Mouse (Mus musculus) liver, adult 2 months (tissue): ENCODE measurements around the gene Pam16. TPM values are rescaled to one million over a fixed set of nuclear protein-coding genes. Genes with fewer than 3 reads are reported as not detected.

ENCODE experiments used
- DNase-seq: peaks from one replicate; pipeline ENCODE4 v3.0.0-alpha.2; 2011; ENCODE audit warnings: low read depth, low spot score; ENCODE audit errors: extremely low read depth
- H3K27ac ChIP-seq: fragments of 200-500 bp; replicated peaks from 2 replicates; pipeline ENCODE4 v1.5.1; 2012; ENCODE audit warnings: low read depth, mild to moderate bottlenecking, control low read depth, inconsistent platforms, low read length; ENCODE audit not compliant: insufficient read depth
- H3K27me3 ChIP-seq: fragments of 200-500 bp; 2 replicates; pipeline ENCODE4 v1.6.1; 2012; ENCODE audit warnings: mild to moderate bottlenecking, moderate library complexity, low read length, inconsistent platforms; ENCODE audit not compliant: control insufficient read depth, insufficient read depth
- H3K36me3 ChIP-seq: fragments of 200-500 bp; 2 replicates; pipeline ENCODE4 v1.6.1; 2012; ENCODE audit warnings: low read length, inconsistent platforms; ENCODE audit not compliant: control insufficient read depth, insufficient read depth
- H3K4me1 ChIP-seq: fragments of 200-500 bp; 2 replicates; pipeline ENCODE4 v1.6.1; 2011; ENCODE audit warnings: low read length; ENCODE audit not compliant: control insufficient read depth, insufficient read depth
- H3K4me3 ChIP-seq: fragments of 200-500 bp; 2 replicates; pipeline ENCODE4 v1.5.1; 2011; ENCODE audit warnings: low read depth, mild to moderate bottlenecking, control low read depth, low read length, moderate library complexity; ENCODE audit not compliant: insufficient read depth
- H3K79me2 ChIP-seq: fragments of 200-500 bp; 2 replicates; pipeline ENCODE4 v1.6.1; 2012; ENCODE audit warnings: inconsistent platforms, mild to moderate bottlenecking, low read length, moderate library complexity; ENCODE audit not compliant: control insufficient read depth, insufficient read depth
- H3K9ac ChIP-seq: fragments of 200-500 bp; 2 replicates; pipeline ENCODE4 v1.6.1; 2012; ENCODE audit warnings: low read depth, mild to moderate bottlenecking, control low read depth, inconsistent platforms, low read length
- CTCF ChIP-seq: fragments of 200-500 bp; IDR thresholded peaks from 2 replicates; pipeline ENCODE4 v1.5.1; 2011; ENCODE audit warnings: low read depth, low read length, control low read depth
- POLR2A ChIP-seq: fragments of 200-500 bp; IDR thresholded peaks from 2 replicates; pipeline ENCODE4 v1.6.1; 2011; ENCODE audit warnings: low read length, control low read depth; ENCODE audit not compliant: insufficient read depth; ENCODE audit errors: extremely low read depth
- WGBS: fragments of 180-500 bp; shearing (Covaris S2); methylation state at CpG from one replicate; pipeline ENCODE4 v1.1.7; 2018; 5-methylcytosine and 5-hydroxymethylcytosine counted together
- polyA plus RNA-seq: library from polyadenylated mRNA; depleted of rRNA; stranded (reverse); fragments of >200 nt; gene quantifications from 2 replicates; pipeline ENCODE4 v1.2.3, GENCODE M21; 2012
- total RNA-seq: library from RNA; depleted of rRNA; stranded (reverse); fragments of >200 nt; gene quantifications from 2 replicates; pipeline ENCODE4 v1.2.3, GENCODE M21; 2014

The Pam16 gene
- total and polyA plus RNA-seq, 2 experiments: 10.8 to 41.7 TPM

DNA sequence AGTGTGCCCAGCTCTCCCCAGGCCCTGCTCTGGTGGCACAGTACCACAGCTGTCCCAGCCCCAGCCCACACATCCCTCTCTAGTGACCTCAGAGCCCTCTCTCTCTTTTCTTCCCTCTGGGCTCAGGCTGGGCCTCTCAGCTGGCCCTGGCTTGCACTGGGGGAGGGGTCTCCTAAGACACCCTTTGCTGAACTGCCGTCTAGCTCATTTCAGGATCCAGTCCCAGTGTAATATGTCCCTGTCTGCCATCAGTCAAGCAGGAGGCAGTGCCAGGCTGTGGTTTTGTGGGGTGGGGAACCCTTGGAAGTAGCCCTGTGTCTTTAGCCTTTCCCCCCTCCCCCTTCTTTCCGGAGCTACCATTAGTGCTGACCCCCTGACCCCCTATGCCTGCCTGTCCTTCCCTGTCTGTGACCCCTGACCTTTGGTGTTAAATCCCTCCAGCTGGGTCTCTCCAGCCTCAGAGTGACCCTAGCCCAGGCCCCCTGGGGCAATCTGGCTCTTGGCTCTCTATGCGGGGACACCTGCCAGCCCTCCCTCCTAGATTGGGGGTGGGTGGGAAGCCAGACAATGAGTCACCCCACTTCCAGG lies 28.6 kb downstream of the Pam16 start:
- H3K27ac ChIP-seq: no peak overlapping the region
- no peak for DNase-seq
- TF ChIP-seq POLR2A (no peak), CTCF (no peak)
- H3K27me3 ChIP-seq: 0 out of 2 replicates have a peak, but pooled peaks cover 5% of the 10 kb centered on the region
- WGBS: 61% methylated on average over 3 of the region's 3 CpGs
- no peak overlapping the region for H3K9ac ChIP-seq
- no peaks in the 10 kb centered on the region for H3K79me2 ChIP-seq
- H3K4me3 ChIP-seq: peak overlapping the region; percentile 37; the same call in 1 of the 2 replicates
- peaks cover 5% of the 10 kb centered on the region for H3K4me1 ChIP-seq
- no peaks in the 10 kb centered on the region for H3K36me3 ChIP-seq

GRCm38 (mm10) chr16:4595527-4595963 lies 29.2 kb downstream of the Pam16 start:
- no peak for DNase-seq
- H3K36me3 ChIP-seq: no peaks in the 10 kb centered on the region
- peak overlapping the region; percentile 37; the same call in 1 of the 2 replicates for H3K4me3 ChIP-seq
- 0 out of 2 replicates have a peak, but pooled peaks cover 5% of the 10 kb centered on the region for H3K27me3 ChIP-seq
- no peak overlapping the region for H3K9ac ChIP-seq
- TF ChIP-seq CTCF (no peak), POLR2A (no peak)
- H3K27ac ChIP-seq: no peak overlapping the region
- peaks cover 5% of the 10 kb centered on the region for H3K4me1 ChIP-seq
- H3K79me2 ChIP-seq: no peaks in the 10 kb centered on the region
- 82% methylated on average over 5 of the region's 5 CpGs for WGBS

GRCm38 (mm10) chr16:4594814-4595526 lies 29.8 kb downstream of the Pam16 start:
- Histone ChIP-seq H3K27ac (no peak overlapping the region), H3K27me3 (0 out of 2 replicates have a peak, but pooled peaks cover 5% of the 10 kb centered on the region), H3K4me1 (peaks cover 5% of the 10 kb centered on the region), H3K9ac (peak overlapping the region; percentile 63), H3K36me3 (no peaks in the 10 kb centered on the region), H3K4me3 (peak overlapping the region; percentile 61; the same call in 1 of the 2 replicates), H3K79me2 (no peaks in the 10 kb centered on the region)
- 6% methylated on average over 52 of the region's 52 CpGs for WGBS
- no peak for DNase-seq
- TF ChIP-seq CTCF: no peak
- no peak for TF ChIP-seq POLR2A

DNA sequence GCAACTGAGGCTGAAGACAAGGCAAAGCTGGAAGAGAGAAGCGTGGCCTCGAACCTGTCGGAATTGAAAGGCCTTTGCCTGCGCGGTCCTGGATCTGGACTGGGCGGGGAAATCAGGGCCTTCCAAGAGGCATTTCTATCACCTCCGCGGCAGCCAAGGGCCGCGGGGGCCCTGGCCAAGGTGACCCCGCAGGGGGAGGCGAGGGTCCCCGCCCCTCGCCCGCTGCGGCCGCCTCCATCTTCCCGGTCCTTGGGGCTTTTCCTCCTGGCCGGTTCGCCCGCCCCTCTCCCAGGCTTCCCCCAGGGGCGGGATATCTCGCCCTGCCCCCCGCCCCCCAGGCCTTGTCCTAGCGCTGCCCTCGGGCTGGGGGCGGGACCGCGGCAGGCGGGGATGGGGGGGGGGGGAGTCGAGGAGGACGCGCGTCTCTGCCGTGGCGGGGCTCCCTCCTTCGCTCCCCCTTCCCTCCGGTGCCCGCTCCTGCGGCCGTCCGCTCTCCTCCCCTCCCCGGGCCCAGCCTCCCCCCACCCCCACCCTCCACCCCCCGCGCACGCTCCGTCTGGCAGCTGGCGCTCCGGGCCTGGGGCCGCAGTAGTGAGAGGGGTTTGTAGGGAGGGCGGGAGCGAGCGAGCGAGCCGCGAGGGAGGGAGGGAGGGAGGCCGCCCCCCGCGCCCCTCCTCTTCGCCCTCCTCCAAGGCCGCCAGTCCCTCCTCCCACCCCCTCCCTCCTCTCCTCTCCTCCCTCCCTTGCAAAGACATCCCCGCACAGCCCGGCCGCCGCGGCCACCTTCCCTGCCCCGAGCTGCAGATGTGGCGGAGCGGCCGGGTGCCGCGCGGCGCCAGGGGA lies 30.6 kb downstream of the Pam16 start, which contains the start of gene Glis2:
Gene Glis2 (plus strand): TSS at position 743 of the 843 bp plus-strand sequence.
- 2% methylated on average over 47 of the region's 74 CpGs for WGBS
- peak within 1 kb of the TSS; percentile 38 for H3K27ac ChIP-seq
- H3K9ac ChIP-seq: peak within 1 kb of the TSS; percentile 63
- no peaks in the 10 kb centered on the region for H3K36me3 ChIP-seq
- no peak for TF ChIP-seq CTCF
- no peak for TF ChIP-seq POLR2A
- DNase-seq: no peak
- H3K27me3 ChIP-seq: 0 out of 2 replicates have a peak, but pooled peaks cover 5% of the 10 kb centered on the region
- no peaks in the 10 kb centered on the region for H3K79me2 ChIP-seq
- H3K4me1 ChIP-seq: peaks cover 5% of the 10 kb centered on the region
- peak within 1 kb of the TSS; percentile 61 for H3K4me3 ChIP-seq

- H3K27me3 ChIP-seq: 0 out of 2 replicates have a peak, but pooled peaks cover 5% of the 10 kb centered on the region
- 17% methylated on average over 32 of the region's 32 CpGs for WGBS
Measured at GRCm38 (mm10) chr16:4592909-4593875, 31.6 kb downstream of the Pam16 start.

More at GRCm38 (mm10) chr16:4592909-4593875, 31.6 kb downstream of the Pam16 start:
- TF ChIP-seq POLR2A (no peak), CTCF (peak; percentile 63)
- Histone ChIP-seq H3K4me3 (peak overlapping the region; percentile 61; the same call in 1 of the 2 replicates), H3K36me3 (no peaks in the 10 kb centered on the region), H3K79me2 (no peaks in the 10 kb centered on the region), H3K4me1 (peaks cover 5% of the 10 kb centered on the region), H3K9ac (peak overlapping the region; percentile 58), H3K27ac (peak overlapping the region; percentile 38)
- DNase-seq: peak; percentile 24
